Mouse (Mus musculus) macrophage (primary cell): ENCODE data around the gene Cst8. TPM values are rescaled to one million over a fixed set of nuclear protein-coding genes. Genes with fewer than 3 reads are reported as not detected.
"Not testable (repeated sequence)": the region's sequence is repeated elsewhere in the genome, so short reads cannot be mapped to it uniquely, and the experiment has no call there.

Experiments
- H3K27ac ChIP-seq: fragments of 350-480 bp; formaldehyde crosslinking; 2 replicates; pipeline ENCODE4 v1.9.0; 2021
- H3K36me3 ChIP-seq: fragments of 350-480 bp; formaldehyde crosslinking; 2 replicates; pipeline ENCODE4 v1.9.0; 2021; ENCODE audit errors: inconsistent target
- H3K4me3 ChIP-seq: fragments of 350-480 bp; formaldehyde crosslinking; 2 replicates; pipeline ENCODE4 v1.9.0; 2021; ENCODE audit errors: inconsistent target
- H3K79me2 ChIP-seq: fragments of 350-480 bp; formaldehyde crosslinking; 2 replicates; pipeline ENCODE4 v1.9.0; 2021; ENCODE audit errors: inconsistent target
- WGBS: methylation state at CpG from one replicate; pipeline ENCODE4 v1.1.7; 2026; ENCODE audit warnings: inconsistent platforms; ENCODE audit not compliant: missing documents; 5-methylcytosine and 5-hydroxymethylcytosine counted together
- polyA plus RNA-seq: library from polyadenylated mRNA; stranded (reverse); fragments of 250-400 nt; gene quantifications from 3 replicates; pipeline ENCODE4 v1.2.4, GENCODE M21; 2018; ENCODE audit warnings: inconsistent platforms
- total RNA-seq, 78 experiments: library from RNA; depleted of rRNA; stranded (reverse); fragments of 250-400 nt; gene quantifications; 1 replicate in 9 of 78; 2 replicates in 24 of 78; 3 replicates in 43 of 78; 4 replicates in 2 of 78; pipeline ENCODE4 v1.2.4; 2018; ENCODE audit warnings: inconsistent platforms in 56 of 78

The Cst8 gene
- total RNA-seq (2018; cell fraction: chromatin; rRNA removed): not detected
- total RNA-seq (2018; cell fraction: cytosol; rRNA removed): not detected
- not detected for total RNA-seq (2018; cell fraction: nucleus; rRNA removed)
- not detected in 3 replicates for polyA plus RNA-seq

DNA sequence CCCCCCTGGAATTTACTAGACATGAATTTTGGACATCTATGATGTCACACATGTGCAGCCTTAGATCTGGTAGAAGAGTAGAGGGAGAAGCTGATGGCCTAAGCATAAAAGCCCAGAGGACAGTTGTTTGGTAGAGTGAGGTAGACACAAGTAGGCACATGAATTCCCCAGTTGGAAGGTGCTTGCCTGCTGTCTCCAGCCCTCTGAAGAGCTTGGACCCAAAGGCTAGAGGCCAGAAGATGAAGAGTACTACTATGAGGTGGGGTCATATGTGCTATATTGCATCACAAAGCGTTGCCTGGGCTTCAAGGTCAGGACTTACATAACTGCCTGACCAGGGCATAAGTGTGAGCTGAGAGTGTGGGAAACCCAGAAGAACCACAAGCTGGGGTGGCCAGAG is at the start of gene Cst8:
TSS of gene Cst8 (plus strand) at position 301 of the 400 bp plus-strand sequence.
- Histone ChIP-seq H3K79me2 (no peaks in the 10 kb centered on the region), H3K36me3 (no peaks in the 10 kb centered on the region), H3K27ac (no peak within 1 kb of the TSS), H3K4me3 (no peak within 1 kb of the TSS)
- 87% methylated on average over 1 of the region's 1 CpGs for WGBS

GRCm38 (mm10) chr2:148750058-148750457 is 48.5 kb upstream of the Cst8 start, which contains the start of gene Cstl1:
Gene Cstl1 (plus strand): TSS chr2:148750358.
- Histone ChIP-seq H3K4me3 (no peak within 1 kb of the TSS), H3K79me2 (no peaks in the 10 kb centered on the region), H3K27ac (no peak within 1 kb of the TSS), H3K36me3 (no peaks in the 10 kb centered on the region)
- WGBS: 100% methylated on average over 1 of the region's 1 CpGs

DNA sequence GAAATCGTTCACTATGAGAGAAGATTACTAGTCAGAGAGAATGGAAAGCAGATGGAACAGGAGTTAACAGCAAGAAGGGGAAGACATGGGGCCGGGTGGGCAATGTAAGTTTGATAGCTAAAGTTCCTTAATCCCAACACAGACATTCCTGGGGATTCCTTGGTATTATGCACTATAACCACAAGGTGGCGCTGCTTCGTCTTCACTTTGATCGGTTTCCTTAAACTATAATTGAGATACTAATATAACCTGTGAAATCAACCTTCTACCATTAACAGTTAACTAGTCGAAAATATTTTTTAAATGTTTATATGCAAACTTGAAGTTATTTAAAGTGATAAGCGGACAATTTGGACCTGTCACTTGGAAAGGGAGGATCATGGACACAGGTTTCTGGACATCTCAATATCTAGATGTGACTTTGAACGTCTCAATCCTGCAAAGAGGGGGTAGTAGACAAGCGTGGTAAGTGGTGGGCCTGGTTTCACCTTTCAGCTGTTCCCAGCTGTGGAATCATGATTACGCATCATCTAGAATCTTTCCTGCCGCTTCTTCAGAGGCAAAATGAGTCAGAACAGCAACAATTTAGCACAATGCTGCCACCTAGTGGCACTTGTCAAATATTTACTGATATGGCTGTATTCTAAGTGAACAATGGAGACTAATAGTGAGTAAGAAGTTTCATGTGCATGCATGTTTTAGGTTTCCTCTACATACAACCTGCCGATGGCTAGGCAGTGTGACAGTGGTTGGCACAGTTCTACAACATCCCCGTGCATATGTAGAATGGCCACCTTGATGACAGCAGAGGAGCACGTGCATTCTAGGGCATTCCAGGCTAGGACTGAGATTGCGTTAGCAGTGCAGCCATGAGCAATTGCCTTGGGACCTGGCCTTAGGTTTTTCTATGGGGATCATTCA is 46.4 kb upstream of the Cst8 start:
- H3K4me3 ChIP-seq: peak overlapping the region; percentile 26
- no peaks in the 10 kb centered on the region for H3K36me3 ChIP-seq
- H3K27ac ChIP-seq: no peak overlapping the region
- WGBS: 17% methylated on average over 15 of the region's 15 CpGs
- no peaks in the 10 kb centered on the region for H3K79me2 ChIP-seq

GRCm38 (mm10) chr2:148754310-148754846 is 44.2 kb upstream of the Cst8 start:
- 0 out of 2 replicates have a peak overlapping the region, but pooled peaks have one; percentile 5 for H3K27ac ChIP-seq
- H3K4me3 ChIP-seq: no peak overlapping the region
- no peaks in the 10 kb centered on the region for H3K36me3 ChIP-seq
- no peaks in the 10 kb centered on the region for H3K79me2 ChIP-seq
- 11% methylated on average over 1 of the region's 1 CpGs for WGBS

- 93% methylated on average over 1 of the region's 1 CpGs for WGBS
These were observed 34.8 kb upstream of the Cst8 start for GRCm38 (mm10) chr2:148763648-148764388.

DNA sequence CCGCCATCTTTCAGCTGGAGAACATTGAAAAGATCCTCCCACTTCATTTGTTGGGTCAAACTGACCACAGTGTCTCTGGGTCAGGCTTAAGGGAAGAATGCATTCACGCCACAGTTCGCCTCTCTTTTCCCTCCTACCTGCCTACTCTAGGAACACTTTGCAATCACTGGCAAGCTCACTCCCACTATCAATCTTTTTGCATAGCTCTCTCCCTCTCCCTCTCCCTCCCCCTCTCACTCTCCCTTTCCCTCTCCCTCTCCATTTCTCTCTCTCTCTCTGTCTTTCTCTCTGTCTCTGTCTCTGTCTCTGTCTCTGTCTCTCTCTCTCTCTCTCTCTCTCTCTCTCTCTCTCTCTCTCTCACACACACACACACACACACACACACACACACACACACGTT is 27.2 kb upstream of the Cst8 start, which contains the start of gene Cst11:
TSS of gene Cst11 (minus strand) at position 101 of the 400 bp plus-strand sequence.
- H3K36me3 ChIP-seq, H3K79me2 ChIP-seq, H3K4me3 ChIP-seq, H3K27ac ChIP-seq: not testable (repeated sequence)
- WGBS: 100% methylated on average over 3 of the region's 4 CpGs

More at GRCm38 (mm10) chr2:148763648-148764388, 34.8 kb upstream of the Cst8 start:
- Histone ChIP-seq H3K27ac (peak overlapping the region; percentile 36; the same call in 1 of the 2 replicates), H3K4me3 (no peak overlapping the region), H3K36me3 (no peaks in the 10 kb centered on the region), H3K79me2 (no peaks in the 10 kb centered on the region)

GRCm38 (mm10) chr2:148781709-148782108 is 16.9 kb upstream of the Cst8 start, which contains the start of gene 8030411F24Rik:
Gene 8030411F24Rik (plus strand): TSS chr2:148782009.
- Histone ChIP-seq H3K79me2 (no peaks in the 10 kb centered on the region), H3K27ac (no peak within 1 kb of the TSS), H3K4me3 (no peak within 1 kb of the TSS), H3K36me3 (no peaks in the 10 kb centered on the region)
- WGBS: 42% methylated on average over 1 of the region's 1 CpGs

DNA sequence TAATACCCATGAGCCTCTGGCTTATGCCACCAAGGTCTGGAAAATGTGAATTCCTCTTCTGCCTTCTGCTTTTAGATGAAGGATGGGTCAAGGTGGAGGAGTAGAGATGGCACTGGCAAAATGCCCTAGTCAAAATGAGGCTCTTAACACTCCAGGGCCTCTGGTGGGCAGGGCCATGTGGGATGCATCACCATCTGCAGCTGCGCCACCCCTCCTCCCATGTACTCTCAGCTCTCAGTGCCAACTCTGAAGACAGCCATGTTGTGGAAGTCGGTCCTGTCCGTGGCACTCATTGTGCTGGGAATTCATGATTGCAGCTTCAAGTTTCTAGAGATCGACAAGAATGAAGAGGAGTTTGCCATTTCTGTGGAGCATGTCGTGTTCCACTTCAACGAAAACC is 9.4 kb upstream of the Cst8 start, which contains the start of gene Cst12:
TSS of gene Cst12 (plus strand) at position 220 of the 400 bp plus-strand sequence.
- Histone ChIP-seq H3K79me2 (no peaks in the 10 kb centered on the region), H3K4me3 (no peak within 1 kb of the TSS), H3K36me3 (no peaks in the 10 kb centered on the region), H3K27ac (no peak within 1 kb of the TSS)
- WGBS: 92% methylated on average over 6 of the region's 6 CpGs

- Histone ChIP-seq H3K4me3 (no peak overlapping the region), H3K79me2 (no peaks in the 10 kb centered on the region), H3K27ac (no peak overlapping the region), H3K36me3 (no peaks in the 10 kb centered on the region)
- WGBS: 6% methylated on average over 3 of the region's 3 CpGs
These were observed 2.9 kb downstream of the Cst8 start for GRCm38 (mm10) chr2:148801491-148801921.

DNA sequence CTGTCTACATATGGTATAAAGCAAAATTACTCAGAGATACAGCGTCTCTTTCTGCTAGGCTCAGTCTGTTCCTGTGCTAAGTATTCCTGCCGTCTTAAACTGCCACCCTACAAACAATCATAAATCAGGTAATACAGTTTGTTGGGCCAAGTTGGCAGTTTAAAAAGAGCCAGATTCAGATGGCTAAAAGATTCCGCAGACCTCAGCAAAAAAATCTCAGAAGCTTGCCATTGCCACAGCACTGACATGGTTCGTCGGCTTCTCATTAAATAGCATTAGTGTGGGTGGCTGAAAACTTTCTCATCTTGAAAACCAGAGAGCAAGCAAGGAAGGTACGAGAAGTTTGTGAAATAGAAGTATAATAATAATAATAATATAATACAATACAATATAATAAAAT is 8.1 kb downstream of the Cst8 start:
- Histone ChIP-seq H3K79me2 (no peaks in the 10 kb centered on the region), H3K4me3 (no peak overlapping the region), H3K36me3 (no peaks in the 10 kb centered on the region), H3K27ac (no peak overlapping the region)
- WGBS: 84% methylated on average over 6 of the region's 6 CpGs

GRCm38 (mm10) chr2:148819909-148820308 is 21.3 kb downstream of the Cst8 start, which contains the start of gene Cst13:
Gene Cst13 (plus strand): TSS chr2:148820081.
- Histone ChIP-seq H3K36me3 (no peaks in the 10 kb centered on the region), H3K4me3 (no peak within 1 kb of the TSS), H3K27ac (no peak within 1 kb of the TSS), H3K79me2 (no peaks in the 10 kb centered on the region)

DNA sequence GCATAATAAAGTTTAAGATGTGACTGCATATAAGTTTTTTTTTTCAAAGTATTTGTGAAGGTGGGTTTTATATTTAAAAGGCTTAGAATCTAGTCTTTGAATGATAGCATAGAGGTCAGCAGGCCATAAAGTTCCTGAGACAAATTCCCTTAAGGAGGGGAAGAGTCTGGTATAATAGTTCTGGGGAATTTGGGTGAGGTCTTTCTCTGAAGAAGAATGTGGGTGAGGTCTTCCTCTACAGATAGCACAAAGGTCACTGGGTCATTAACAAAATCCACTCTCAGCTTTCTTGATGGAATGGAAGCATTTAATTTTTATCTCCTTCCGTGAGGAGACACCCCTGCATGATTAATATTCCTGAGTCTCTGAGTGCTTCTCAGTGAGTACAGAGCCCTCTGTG is 27.4 kb downstream of the Cst8 start:
- Histone ChIP-seq H3K36me3 (no peaks in the 10 kb centered on the region), H3K79me2 (no peaks in the 10 kb centered on the region), H3K4me3 (no peak overlapping the region), H3K27ac (no peak overlapping the region)
- 100% methylated on average over 1 of the region's 1 CpGs for WGBS

DNA sequence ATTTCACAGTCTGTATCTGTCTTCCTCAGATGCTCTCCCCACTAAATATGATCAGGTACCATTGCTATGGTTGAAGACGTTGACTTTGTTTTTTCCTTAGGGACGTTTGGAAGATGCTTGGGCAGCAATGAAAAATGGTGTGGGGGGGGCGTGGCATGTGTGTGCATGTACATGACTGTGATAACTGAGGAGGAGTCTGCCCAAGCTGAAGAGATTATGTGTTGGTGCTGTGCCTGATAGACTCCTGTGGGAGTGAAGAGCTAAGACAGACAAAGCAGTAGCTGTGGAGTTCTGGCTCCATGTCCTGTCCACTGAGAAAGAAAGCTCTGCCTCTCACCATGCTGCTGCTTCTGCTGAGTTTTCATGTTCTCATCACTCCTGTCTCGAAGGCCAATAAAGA is 36.3 kb downstream of the Cst8 start, which contains the start of gene Cst9:
TSS of gene Cst9 (plus strand) at position 236 of the 400 bp plus-strand sequence.
- Histone ChIP-seq H3K27ac (no peak within 1 kb of the TSS), H3K36me3 (no peaks in the 10 kb centered on the region), H3K79me2 (no peaks in the 10 kb centered on the region), H3K4me3 (no peak within 1 kb of the TSS)
- WGBS: 79% methylated on average over 4 of the region's 4 CpGs

GRCm38 (mm10) chr2:148838075-148838777 is 39.6 kb downstream of the Cst8 start:
- H3K27ac ChIP-seq: no peak overlapping the region
- WGBS: 87% methylated on average over 5 of the region's 5 CpGs
- no peak overlapping the region for H3K4me3 ChIP-seq
- H3K36me3 ChIP-seq: no peaks in the 10 kb centered on the region
- no peaks in the 10 kb centered on the region for H3K79me2 ChIP-seq
